Mouse (Mus musculus) urinary bladder, postnatal 10 days (tissue): ENCODE results near the gene Smndc1.

Source experiments
- DNase-seq: peaks from one replicate; pipeline ENCODE4 v3.0.0; 2022; ENCODE audit warnings: low spot score

The Smndc1 gene

GRCm38 (mm10) chr19:53343174-53343881 is 47.0 kb downstream of the Smndc1 start:
- no peak for DNase-seq

DNA sequence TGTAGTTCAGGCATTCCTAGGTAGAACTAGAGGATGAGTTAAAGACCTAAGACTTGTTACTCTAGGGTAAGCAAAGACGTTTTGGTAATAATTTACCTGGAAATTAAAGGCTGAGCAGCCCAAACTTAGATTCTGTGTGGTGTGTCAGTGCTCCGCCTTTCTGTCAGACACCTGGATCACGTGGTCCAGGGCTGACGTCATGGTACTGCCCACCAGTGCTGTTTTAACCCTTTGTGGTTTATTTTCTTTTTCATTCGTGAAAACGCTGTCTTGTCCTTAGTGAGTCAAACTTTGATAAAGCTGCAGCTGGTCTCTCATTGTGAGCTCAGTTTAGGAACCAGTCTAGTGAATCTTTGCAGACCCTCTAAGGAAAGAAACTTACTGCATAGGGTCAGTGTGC is 50.0 kb downstream of the Smndc1 start:
- no peak for DNase-seq

- DNase-seq: no peak
These were observed 55.1 kb downstream of the Smndc1 start for GRCm38 (mm10) chr19:53335241-53335640.

GRCm38 (mm10) chr19:53333730-53334129 is 56.6 kb downstream of the Smndc1 start:
- DNase-seq: no peak

GRCm38 (mm10) chr19:53331882-53332500 is 58.4 kb downstream of the Smndc1 start:
- no peak for DNase-seq

DNA sequence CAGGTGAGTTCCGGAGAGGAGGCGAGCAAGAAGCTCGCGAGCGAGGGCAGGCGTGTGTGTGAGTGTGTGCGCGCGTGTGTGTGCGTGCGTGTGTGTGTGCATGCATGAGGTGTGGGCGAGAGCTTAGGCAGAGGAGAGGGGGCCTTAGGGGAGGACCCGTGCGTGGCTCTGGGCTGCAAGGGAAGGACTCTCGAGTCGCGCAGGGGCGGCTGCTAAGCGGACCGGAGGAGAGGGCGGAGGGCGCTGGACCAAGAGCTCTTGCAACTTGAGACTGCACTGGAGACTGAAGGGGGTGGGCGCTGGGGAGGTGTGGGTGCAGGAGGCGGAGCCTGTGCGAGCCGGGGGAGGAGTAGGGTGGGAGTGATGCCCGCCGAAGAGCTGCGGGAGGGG is 60.4 kb downstream of the Smndc1 start:
- DNase-seq: no peak
